Mouse (Mus musculus) retina, postnatal 7 days (tissue): ENCODE measurements around the gene Pdzrn4.

Source experiments
- DNase-seq: peaks from one replicate; pipeline ENCODE4 v3.0.0-alpha.2; 2012; ENCODE audit warnings: low read depth, low spot score

The Pdzrn4 gene

DNA sequence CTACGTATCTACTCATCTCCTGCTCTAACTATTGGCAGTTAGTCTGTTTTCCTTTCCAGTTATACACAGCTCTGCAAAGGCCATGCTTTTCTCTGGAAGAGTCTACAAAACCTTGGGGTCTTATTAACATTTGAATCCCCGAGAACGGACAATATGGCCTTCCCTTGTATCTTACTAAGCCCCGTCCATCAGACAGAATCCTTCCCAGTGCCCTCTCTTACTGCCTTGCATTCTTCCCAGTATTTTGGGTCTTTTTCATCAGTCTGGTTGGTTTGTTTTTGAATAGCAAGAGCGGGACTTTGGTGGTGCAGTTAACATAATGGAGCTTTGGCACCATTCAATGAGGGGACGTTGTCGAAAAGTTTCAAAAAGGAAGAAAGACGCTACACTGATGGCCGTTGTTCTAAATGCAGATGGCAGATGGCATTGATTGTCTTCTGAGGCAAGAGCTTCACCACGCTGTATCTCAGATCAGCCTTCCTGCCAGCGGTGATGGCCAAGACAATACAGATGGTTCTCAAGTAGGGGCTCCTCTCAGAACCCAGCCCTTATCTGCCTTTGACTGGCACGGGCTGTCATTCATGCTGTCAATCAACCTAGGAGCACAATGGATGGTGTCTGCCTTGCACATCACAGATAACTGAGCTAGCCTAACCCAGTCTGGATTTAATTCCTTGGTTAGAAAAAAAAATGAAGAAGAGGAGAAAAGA is 98.9 kb downstream of the Pdzrn4 start:
- DNase-seq, result no peak

DNA sequence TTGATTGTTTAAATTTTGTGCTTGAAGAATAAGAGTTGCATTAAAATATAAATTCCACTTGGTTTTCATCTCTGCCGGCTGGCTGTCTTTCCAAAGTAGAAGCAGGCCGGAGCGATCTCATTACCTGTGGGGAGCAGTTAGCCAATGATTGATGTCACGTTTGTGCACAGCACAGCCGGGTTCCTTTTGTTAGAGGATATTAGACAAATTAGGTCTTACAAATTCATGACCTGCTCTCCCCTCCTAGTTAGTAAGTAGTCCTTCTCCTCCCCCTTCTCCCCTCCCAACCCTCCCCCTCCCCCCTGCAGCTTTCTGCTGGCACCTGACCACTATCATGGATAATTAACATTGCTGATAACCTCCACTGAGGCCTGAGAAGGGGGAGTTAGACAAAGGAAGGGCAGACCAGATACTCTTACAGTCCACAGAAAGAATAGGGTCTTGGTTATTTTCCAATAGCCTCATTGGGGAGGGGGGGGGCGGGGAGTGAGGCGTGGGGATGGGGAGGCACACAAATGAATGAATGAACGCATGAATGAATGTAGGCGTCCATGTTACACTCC is 103.7 kb downstream of the Pdzrn4 start:
- no peak for DNase-seq

- DNase-seq, result no peak
Observed at GRCm38 (mm10) chr15:92502797-92503196, 106.1 kb downstream of the Pdzrn4 start.

DNA sequence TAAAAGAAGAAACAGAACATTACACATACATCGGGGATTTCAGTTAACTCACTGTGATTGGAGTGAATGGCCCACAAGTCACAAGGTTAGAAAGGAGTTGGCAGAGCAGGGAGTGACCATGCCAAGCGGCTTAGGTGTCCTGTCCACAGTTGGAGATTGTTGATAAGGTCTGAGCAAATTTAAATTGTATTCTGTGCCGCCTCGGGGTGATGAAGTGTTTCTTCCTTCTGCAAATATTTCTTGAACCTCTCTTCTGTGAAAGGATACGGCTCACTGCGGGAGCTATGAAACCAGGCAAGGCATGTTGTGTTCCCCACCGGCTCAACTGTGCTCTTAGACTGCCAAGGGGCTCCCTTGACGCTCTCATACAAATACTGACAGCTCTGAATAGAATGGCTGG is 112.7 kb downstream of the Pdzrn4 start:
- no peak for DNase-seq

- DNase-seq, result no peak
Observed at GRCm38 (mm10) chr15:92515651-92516050, 119.0 kb downstream of the Pdzrn4 start.

DNA sequence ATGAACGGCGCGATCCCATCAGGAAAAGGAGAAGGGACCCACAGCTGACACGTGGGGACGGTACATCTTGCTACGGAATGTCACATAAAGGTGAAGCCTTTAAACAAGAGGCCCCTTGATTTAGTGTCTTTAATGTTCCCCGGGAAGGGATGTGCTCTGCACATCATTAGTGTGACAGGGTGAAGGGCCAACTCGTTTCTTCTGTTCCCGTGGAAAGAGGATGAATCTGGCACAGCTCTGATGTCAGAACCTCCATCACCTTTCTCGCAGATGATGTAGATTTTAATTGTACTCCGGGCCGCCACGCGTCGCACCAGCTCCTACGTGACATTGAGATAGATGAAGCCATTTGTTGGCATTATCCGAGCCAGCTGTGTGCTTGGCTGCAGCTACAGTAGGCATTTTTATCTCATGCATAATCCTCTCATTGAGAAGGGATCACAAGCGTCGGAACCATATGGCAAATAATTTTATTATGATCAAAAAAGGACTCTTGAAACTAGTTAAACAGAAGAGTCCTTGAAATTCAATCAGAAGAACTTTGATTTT is 124.1 kb downstream of the Pdzrn4 start:
- no peak for DNase-seq

GRCm38 (mm10) chr15:92521686-92522085 is 125.0 kb downstream of the Pdzrn4 start:
- no peak for DNase-seq

DNA sequence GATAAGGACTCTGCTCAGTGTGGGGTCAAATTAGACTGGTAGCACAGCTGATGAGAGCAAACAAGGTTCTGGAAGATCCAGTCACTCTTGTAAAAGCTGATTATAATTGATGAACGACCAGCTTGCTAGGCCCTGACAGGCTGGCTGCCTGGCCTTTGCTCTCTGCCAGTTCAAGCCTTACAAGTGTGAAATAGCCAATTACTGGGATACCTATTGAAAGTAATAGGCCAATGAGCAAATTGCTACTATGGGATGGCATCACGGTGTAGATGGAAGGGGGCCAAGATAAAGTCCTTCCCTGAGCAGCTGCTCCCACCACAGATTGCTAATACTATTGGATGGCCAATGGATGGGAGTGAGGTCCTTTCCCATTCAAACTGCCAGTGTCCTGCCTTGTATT is 128.2 kb downstream of the Pdzrn4 start:
- no peak for DNase-seq

GRCm38 (mm10) chr15:92525416-92525815 is 128.7 kb downstream of the Pdzrn4 start:
- DNase-seq, result no peak

DNA sequence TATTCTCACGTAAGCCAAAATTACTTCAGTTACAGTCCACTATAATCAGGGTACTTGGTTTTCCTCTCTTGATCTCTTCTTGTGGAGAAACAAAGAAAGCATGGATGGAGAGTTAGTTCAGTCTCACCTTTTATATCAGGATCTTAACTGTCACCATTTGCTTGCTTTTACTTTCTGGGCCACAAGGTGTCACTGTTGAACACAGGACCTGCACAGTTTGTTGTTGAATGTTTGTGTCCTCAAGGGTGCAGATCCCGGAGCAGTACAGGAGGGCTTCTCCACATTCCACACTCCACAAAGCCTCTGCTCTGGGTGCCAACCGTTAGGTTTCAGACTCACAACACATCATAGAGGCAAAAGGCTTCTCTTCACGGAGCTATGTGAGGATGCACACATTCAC is 130.1 kb downstream of the Pdzrn4 start:
- peak; percentile 29 for DNase-seq

DNA sequence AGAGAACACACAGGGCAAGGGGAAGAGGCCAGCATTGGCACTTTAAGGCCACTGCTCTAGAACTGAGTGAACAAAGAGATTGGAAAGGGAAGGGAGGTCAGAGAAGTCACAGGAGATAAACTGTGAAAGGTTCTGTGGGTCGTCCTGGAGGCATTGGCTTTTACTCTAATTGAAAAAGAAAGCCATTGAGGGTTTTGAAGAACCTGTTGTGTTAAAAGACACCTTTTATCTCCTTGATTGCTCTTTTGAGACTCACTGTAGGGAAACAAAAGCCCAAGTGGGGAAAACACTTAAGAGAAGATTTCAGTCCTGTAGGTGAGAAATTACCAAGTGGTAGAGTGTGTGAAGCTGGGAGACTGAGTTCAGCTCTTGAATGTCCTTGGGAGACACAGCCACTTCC is 146.6 kb downstream of the Pdzrn4 start:
- no peak for DNase-seq

- DNase-seq, result no peak
Observed at GRCm38 (mm10) chr15:92547294-92547911, 150.7 kb downstream of the Pdzrn4 start.

GRCm38 (mm10) chr15:92555012-92555574 is 158.4 kb downstream of the Pdzrn4 start:
- no peak for DNase-seq

DNA sequence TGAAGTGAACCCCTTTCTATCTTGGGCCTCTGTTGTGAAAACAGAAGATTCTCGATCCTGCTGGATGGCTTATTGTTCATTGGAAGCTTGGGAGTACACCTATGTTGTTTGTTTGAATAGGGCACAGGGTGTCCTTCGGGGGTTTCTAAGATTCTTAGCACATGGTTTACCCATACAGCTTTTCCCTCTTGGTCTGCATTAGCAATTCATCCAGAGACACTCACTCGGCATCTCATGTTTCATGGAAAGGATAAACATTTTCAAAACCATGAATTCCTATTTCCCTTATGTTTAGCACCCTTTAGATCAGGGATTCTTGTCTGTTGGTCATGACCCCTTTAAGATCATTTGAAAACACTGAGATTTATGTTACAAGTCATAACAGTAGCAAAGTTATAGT is 159.0 kb downstream of the Pdzrn4 start:
- no peak for DNase-seq

DNA sequence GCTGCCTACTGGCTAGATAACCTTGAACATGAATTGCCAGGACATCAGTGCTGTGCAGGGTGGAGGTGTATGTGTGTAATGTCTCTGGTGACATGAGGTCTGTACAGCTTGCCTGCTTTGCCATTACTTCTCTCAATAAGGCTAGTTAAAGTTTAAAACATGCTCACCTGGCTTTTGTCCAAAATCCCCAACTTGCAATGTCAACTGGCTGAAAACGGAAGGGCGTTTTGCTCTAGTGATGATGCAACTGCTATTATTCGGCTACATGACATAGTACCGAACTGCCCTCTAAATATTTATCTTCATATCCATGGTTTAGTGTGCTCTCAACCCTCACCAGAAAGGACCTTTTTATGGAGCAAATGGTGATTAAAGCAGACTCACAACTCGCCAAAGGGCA is 161.9 kb downstream of the Pdzrn4 start:
- DNase-seq, result no peak

GRCm38 (mm10) chr15:92562149-92562548 is 165.5 kb downstream of the Pdzrn4 start:
- DNase-seq, result no peak

DNA sequence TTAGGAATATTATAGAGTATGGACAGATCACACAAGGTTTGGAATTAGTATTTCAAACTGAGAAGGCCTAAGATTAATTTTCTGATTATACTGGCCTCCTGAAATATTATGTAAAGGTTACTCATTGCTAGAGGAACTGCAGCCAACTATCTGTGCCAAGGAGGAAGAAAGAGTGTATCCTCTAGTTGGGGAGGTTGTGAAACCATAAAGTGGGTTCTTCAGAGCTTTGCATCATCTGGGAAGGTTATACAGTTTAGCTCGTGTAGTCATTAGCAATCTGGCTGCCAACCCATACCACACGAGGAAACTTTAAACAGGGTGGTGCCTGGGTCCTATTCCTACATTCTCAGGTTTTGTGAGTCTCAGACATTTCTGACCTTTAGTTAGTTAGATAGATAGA is 166.9 kb downstream of the Pdzrn4 start:
- no peak for DNase-seq

GRCm38 (mm10) chr15:92570526-92571243 is 174.0 kb downstream of the Pdzrn4 start:
- DNase-seq, result no peak

DNA sequence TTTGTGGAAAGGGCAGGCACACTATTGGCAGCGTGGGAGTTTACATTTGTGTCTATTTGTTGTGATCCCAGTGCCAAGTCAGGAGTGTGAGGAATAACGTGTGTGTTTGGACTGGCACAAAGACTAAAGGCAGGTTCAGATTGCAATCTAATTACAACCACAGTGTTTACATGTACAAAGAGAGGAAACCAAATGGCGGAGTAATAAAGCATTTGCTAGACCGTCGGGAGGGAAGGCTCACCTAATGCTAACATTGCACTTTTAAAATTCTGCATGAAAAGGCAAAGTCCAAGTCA is 174.5 kb downstream of the Pdzrn4 start:
- no peak for DNase-seq

- DNase-seq, result no peak
Observed at GRCm38 (mm10) chr15:92577476-92577875, 180.8 kb downstream of the Pdzrn4 start.

DNA sequence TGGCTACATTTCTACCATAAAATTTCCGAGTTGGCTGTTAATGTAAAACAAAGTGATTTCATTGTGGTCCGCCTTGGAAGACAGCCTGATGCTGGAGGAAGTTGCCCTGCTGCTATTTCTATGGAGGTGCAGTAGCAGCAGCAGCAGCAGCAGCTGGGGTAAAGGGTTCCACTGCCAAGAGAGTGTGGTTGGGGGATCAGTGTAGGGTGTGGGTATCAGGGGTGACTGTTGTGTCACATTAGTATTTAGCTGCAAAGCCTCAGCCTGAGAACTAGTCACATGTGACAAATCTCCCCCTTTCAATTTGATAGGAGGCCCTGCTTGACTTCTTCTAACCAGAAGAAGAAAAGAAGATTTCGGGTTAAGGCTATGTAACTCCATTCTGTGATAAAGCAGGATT is 183.5 kb downstream of the Pdzrn4 start:
- no peak for DNase-seq

- DNase-seq, result peak; percentile 57
Observed at GRCm38 (mm10) chr15:92580742-92581383, 184.2 kb downstream of the Pdzrn4 start.
